Mouse (Mus musculus) frontal cortex, adult 2 months (tissue): ENCODE results near the gene Fn1. TPM values are rescaled to one million over a fixed set of nuclear protein-coding genes. Genes with fewer than 3 reads are reported as not detected.

Experiments used
- DNase-seq, 2 experiments: peaks; one replicate each; pipeline ENCODE4 v3.0.0; 2022; ENCODE audit warnings: low spot score in 1 of 2; ENCODE audit errors: extremely low spot score in 1 of 2
- polyA plus RNA-seq: library from polyadenylated mRNA; depleted of rRNA; stranded (reverse); fragments of >200 nt; gene quantifications from 2 replicates; pipeline ENCODE4 v1.2.3, GENCODE M21; 2012; rRNA removed

The Fn1 gene
- polyA plus RNA-seq, 1 experiment: 66.0 TPM

DNA sequence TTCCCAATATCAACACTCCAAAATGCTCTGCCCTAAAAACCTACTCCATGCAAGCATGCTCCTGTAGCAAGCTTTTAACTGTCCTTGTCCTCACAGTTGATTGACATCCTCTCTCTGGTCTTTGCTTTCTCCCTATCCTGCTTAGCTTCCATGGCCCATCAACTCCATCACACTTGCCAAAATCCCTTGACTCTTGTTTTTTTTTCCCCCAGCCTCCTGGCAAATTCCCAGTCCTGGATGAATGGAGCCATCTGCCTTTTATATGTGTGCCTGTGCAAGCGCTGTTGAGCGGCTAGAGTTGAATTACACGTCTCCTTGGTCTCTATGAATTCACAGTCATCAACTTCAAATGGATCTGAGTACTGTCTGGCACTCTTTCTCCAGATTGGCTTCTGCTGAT lies 112.6 kb downstream of the Fn1 start:
- DNase-seq: no peak

DNA sequence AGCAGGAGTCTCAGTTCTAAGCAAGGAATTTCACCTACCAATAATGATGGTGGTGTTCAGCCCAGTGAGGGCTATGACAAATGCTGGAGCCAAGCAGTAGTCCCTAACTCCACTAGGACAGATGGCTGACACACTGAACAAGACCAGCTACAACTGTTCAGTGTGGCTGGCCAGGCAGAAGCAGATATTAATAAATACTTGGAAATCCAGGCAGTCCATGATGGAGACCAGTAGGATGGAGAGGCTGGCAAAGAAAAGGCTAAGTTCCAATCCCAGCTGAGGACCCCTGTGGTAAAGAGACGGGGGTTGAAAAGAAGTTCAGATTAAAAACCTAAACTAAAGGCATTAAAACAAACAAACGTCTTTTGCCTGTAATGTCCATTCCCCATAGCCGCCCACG lies 113.4 kb downstream of the Fn1 start:
- no peak for DNase-seq

Other genes starting within 250 kb of the Fn1 start
- gene Abca12, start 238.3 kb downstream of the Fn1 start, polyA plus RNA-seq: 0.02 and 0.08 TPM in 2 replicates
- gene Atic, start 96.0 kb downstream of the Fn1 start, polyA plus RNA-seq: 24.9 and 26.3 TPM in 2 replicates